Mouse (Mus musculus) bone marrow, adult 2 months (tissue): ENCODE measurements at regions not wholly inside any gene's neighbourhood (a gene's known extent, or its start where the extent isn't known, plus 50 kb on each side); places are given as distances from the start of the nearest gene placed in this dataset.

Experiments used
- CTCF ChIP-seq: fragments of 200-500 bp; IDR thresholded peaks from 2 replicates; pipeline ENCODE4 v1.5.1; 2011; ENCODE audit warnings: low read length, control low read depth; ENCODE audit not compliant: control insufficient read depth, insufficient read depth
- POLR2A ChIP-seq: fragments of 200-500 bp; IDR thresholded peaks from 2 replicates; pipeline ENCODE4 v1.6.1; 2011; ENCODE audit warnings: low read depth, mild to moderate bottlenecking, control low read depth, low read length, borderline replicate concordance; ENCODE audit not compliant: control insufficient read depth

DNA sequence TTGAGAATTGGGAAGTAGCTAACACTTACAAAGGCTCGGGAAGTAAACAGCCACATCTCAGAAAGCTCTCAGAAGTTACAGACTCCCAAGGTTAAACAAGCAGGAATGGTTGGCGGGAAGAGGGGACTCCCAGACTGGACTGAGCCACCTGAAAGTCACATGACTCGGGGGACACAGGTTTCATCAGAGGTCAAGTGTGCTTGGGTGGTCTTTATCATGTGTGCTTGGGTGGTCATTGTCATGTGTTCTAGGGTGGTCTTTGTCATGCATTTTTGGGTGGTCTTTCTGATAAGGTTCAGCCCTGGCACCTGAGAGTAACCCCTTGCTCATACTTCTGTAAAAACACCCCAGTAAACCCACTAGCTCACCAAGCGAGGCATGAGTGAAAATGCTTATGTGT lies 218.1 kb downstream of the Dhx35 start:
- TF ChIP-seq POLR2A (no peak), CTCF (no peak)
